Mouse (Mus musculus): Measurements from ENCODE around the gene Gm43720. TPM values are rescaled to one million over a fixed set of nuclear protein-coding genes. Genes with fewer than 3 reads are reported as not detected.

Gm43720 gene
- polyA plus RNA-seq, 1 experiment from 2014 or later, result 0.09 TPM

DNA sequence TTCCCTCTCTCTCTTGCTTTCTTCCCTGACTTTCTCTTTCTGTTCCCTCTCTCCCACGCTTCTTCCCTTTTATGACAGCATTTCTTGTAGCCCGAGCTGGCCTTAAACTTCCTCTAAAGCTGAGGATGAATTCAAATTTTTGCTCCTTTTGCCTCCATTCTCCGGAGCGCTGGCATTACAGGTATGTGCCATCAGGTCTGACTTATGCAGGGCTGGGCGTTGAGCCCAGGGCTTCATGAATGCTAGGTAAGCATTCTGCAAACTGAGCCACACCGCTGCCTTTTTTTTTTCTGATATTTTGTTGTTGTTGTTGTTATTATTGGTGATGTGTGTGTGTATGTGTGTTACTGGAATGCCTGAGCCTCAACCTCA lies 15.6 kb downstream of the Gm43720 start:
- 15% methylated on average over 6 of the region's 6 CpGs for WGBS

DNA sequence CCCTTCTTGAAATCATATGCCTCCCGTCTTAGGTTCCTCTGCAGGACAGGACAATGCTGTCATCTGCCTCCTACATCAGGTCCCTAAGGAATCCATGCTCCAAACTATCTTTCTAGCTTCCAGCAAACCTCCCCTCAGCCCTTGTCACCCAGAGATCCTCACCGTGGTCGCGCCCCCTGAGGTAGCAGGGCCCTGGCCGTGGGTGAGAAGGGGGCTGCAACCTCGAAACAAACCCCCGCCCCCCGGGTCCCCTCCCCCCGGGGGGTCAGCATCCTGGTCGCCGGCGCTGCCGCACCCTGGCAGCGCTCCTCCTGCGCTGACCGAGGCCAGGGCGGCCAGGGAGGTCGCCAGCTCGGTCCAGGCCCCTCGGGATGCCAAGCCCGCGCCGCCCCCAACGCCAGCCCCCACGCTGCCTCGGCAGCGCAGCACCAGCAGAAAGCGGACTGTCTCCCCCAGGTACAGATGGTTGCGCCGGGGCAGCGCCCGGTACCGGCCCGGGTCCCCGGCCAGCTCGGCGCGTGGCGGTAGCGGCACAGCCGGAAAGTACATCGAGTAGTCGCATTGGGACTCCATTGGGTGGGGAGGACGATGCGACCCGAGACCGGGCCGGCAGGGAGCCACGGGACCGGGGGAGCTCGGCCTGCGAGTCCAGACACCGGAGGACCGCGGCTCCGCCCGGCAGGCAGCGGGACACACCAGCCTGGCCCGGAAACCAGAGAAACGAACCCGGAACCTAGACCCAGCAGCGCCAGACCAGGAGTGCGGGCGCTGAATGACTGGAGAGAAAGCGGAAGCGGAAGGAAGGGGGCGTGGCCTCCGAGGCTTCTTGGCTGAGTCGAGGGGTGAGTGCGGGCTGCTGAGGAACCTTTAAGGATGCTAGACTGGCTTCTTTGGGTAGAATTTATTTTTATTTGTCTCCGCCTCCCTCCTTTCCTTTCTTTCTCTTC lies 16.2 kb downstream of the Gm43720 start, which contains the start of gene BC037034:
Gene BC037034, minus strand, starts transcription at position 774 of the 947 bp plus-strand sequence.
- Histone ChIP-seq H3K4me2 (ENCODE audit: low read length) (peak within 1 kb of the TSS; percentile 93), H3K27me3 (ENCODE audit: control insufficient read depth, insufficient read depth, low read depth, low read length) (no peaks in the 10 kb centered on the region), H3K4me1 (ENCODE audit: control insufficient read depth, insufficient read depth, low read length) (peaks cover 18% of the 10 kb centered on the region), H3K9ac (ENCODE audit: low read depth, low read length) (peak within 1 kb of the TSS; percentile 95), H3K4me3 (ENCODE audit: low read depth, low read length) (peak within 1 kb of the TSS; percentile 89), H3K27ac (ENCODE audit: low read length) (peak within 1 kb of the TSS; percentile 64), H3K36me3 (ENCODE audit: control insufficient read depth, insufficient read depth, low read length) (peaks cover 16% of the 10 kb centered on the region; the same call in 1 of the 2 replicates), H3K9me3 (replicated peaks; ENCODE audit: control insufficient read depth, low read length, poor library complexity, severe bottlenecking) (no peaks in the 10 kb centered on the region)
- peak; percentile 93 for ATAC-seq
- under 1% methylated on average over 66 of the region's 71 CpGs for WGBS

More for the DNA sequence above, 15.6 kb downstream of the Gm43720 start:
- Histone ChIP-seq H3K36me3 (ENCODE audit: control insufficient read depth, insufficient read depth, low read length) (peaks cover 16% of the 10 kb centered on the region; the same call in 1 of the 2 replicates), H3K4me2 (ENCODE audit: low read length) (peak overlapping the region; percentile 93), H3K27me3 (ENCODE audit: control insufficient read depth, insufficient read depth, low read depth, low read length) (no peaks in the 10 kb centered on the region), H3K9me3 (replicated peaks; ENCODE audit: control insufficient read depth, low read length, poor library complexity, severe bottlenecking) (no peaks in the 10 kb centered on the region), H3K4me1 (ENCODE audit: control insufficient read depth, insufficient read depth, low read length) (peaks cover 18% of the 10 kb centered on the region), H3K4me3 (ENCODE audit: low read depth, low read length) (peak overlapping the region; percentile 89), H3K9ac (ENCODE audit: low read depth, low read length) (peak overlapping the region; percentile 95), H3K27ac (ENCODE audit: low read length) (peak overlapping the region; percentile 64)
- no peak for ATAC-seq

DNA sequence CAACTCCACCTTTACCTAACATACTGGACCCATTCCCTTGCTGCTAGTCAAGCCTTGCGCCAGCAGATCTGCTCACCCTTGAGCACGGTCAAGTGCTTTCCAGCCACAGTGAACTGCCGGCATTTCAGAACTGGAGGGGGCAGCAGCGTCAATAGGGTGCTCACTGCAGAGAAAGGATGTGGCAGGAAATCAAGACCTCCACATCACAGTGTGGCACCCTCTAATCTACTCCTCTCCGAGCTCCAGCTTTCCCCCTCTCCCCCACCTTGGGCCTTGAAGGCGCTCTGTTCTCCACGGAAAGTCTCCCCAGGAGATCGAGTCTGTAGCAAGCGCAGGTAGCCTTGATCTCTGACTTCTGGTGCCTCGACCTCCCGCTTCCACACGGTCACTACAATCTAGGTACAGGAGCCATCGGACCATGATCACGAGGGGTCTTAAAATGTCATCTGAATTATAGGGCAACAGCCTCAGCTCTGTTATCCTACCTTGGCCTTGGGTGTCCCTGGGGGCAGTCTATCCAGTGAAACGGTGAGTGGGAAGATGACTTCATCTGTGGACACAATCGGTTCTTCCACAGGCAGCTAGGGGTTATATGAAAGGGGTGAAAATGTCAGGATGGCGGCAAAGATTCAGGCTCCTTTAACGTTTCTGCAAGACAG lies 17.0 kb downstream of the Gm43720 start:
- H3K36me3 ChIP-seq (ENCODE audit: control insufficient read depth, insufficient read depth, low read length), result peaks cover 16% of the 10 kb centered on the region; the same call in 1 of the 2 replicates

DNA sequence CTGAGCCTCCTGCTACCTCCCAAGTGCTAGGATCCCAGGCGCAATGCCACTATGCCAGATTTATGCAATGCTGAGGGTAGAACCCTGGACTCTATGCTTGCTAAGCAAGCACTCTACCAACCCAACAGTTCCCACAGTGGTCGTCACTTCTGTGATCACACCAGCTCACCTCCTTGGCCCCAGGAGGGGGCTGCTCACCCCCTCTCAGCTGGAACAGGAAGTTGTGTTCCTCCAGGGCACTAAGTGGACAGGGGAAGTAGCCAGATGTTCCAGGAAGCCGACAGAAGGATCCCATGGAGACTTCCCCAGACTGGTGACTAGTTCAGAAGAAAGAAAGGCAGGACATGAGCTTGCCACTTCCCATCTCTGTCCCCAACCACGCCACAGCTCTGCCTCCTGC lies 17.8 kb downstream of the Gm43720 start:
- no peak overlapping the region for H3K27ac ChIP-seq (ENCODE audit: low read length)
- no peaks in the 10 kb centered on the region for H3K27me3 ChIP-seq (ENCODE audit: control insufficient read depth, insufficient read depth, low read depth, low read length)
- H3K4me3 ChIP-seq (ENCODE audit: low read depth, low read length), result no peak overlapping the region
- no peak overlapping the region for H3K9ac ChIP-seq (ENCODE audit: low read depth, low read length)
- H3K36me3 ChIP-seq (ENCODE audit: control insufficient read depth, insufficient read depth, low read length), result peaks cover 16% of the 10 kb centered on the region; the same call in 1 of the 2 replicates
- 87% methylated on average over 4 of the region's 4 CpGs for WGBS
- H3K9me3 ChIP-seq (replicated peaks; ENCODE audit: control insufficient read depth, low read length, poor library complexity, severe bottlenecking), result no peaks in the 10 kb centered on the region
- H3K4me2 ChIP-seq (ENCODE audit: low read length), result no peak overlapping the region
- H3K4me1 ChIP-seq (ENCODE audit: control insufficient read depth, insufficient read depth, low read length), result peaks cover 19% of the 10 kb centered on the region
- ATAC-seq, result no peak

More for the DNA sequence above, 17.0 kb downstream of the Gm43720 start:
- peaks cover 18% of the 10 kb centered on the region for H3K4me1 ChIP-seq (ENCODE audit: control insufficient read depth, insufficient read depth, low read length)
- peak overlapping the region; percentile 95 for H3K9ac ChIP-seq (ENCODE audit: low read depth, low read length)
- no peaks in the 10 kb centered on the region for H3K9me3 ChIP-seq (replicated peaks; ENCODE audit: control insufficient read depth, low read length, poor library complexity, severe bottlenecking)
- peak overlapping the region; percentile 93 for H3K4me2 ChIP-seq (ENCODE audit: low read length)
- 0 out of 2 replicates have a peak overlapping the region, but pooled peaks have one; percentile 2 for H3K27ac ChIP-seq (ENCODE audit: low read length)
- H3K27me3 ChIP-seq (ENCODE audit: control insufficient read depth, insufficient read depth, low read depth, low read length), result no peaks in the 10 kb centered on the region
- ATAC-seq, result no peak
- WGBS, result 67% methylated on average over 18 of the region's 18 CpGs
- peak overlapping the region; percentile 89 for H3K4me3 ChIP-seq (ENCODE audit: low read depth, low read length)

DNA sequence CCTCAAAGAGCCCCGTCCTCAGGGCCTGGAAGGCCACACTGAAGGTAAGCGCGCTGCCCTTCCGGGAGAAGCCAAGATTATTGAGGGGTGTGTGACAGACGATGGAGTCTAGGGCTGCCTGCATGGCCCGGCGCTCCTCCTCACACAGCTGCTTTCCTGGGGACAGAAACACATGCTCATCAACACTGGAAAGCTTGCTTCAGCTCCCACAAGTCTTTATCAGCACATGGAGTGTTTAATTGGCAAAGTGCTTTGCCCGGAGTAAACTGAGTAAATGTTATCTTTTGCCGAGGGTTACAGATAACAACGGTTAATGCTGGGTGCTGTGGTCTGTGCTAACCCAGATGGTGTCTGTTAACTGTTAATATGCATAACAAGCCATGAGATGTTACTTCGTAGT lies 18.9 kb downstream of the Gm43720 start:
- 95% methylated on average over 11 of the region's 11 CpGs for WGBS
- ATAC-seq, result no peak
- peaks cover 16% of the 10 kb centered on the region; the same call in 1 of the 2 replicates for H3K36me3 ChIP-seq (ENCODE audit: control insufficient read depth, insufficient read depth, low read length)

DNA sequence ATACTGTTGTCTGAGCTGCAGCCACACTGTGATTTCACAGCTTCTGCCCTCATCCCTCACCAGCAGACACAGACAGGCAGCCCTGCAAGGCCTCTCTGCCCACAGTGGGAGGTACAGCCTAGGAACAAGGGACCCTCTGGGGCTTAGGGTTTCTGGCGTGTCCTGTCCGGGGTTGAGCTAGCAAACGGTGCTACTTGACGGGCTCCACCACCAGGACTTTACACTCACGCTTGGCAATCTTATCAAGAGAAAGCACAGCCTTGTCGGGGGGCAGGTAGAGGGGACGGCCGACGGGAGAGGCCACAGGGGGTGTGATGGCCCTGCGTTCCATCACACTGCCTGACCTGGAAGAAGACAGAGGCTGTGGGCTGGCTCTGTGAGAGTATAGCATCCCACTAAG lies 19.7 kb downstream of the Gm43720 start:
- 85% methylated on average over 10 of the region's 10 CpGs for WGBS
- H3K36me3 ChIP-seq (ENCODE audit: control insufficient read depth, insufficient read depth, low read length), result peaks cover 16% of the 10 kb centered on the region; the same call in 1 of the 2 replicates
- no peak overlapping the region for H3K9ac ChIP-seq (ENCODE audit: low read depth, low read length)
- H3K4me3 ChIP-seq (ENCODE audit: low read depth, low read length), result no peak overlapping the region
- no peaks in the 10 kb centered on the region for H3K27me3 ChIP-seq (ENCODE audit: control insufficient read depth, insufficient read depth, low read depth, low read length)
- no peak overlapping the region for H3K27ac ChIP-seq (ENCODE audit: low read length)
- no peak overlapping the region for H3K4me2 ChIP-seq (ENCODE audit: low read length)
- peaks cover 27% of the 10 kb centered on the region for H3K4me1 ChIP-seq (ENCODE audit: control insufficient read depth, insufficient read depth, low read length)
- ATAC-seq, result no peak
- no peaks in the 10 kb centered on the region for H3K9me3 ChIP-seq (replicated peaks; ENCODE audit: control insufficient read depth, low read length, poor library complexity, severe bottlenecking)

More for the DNA sequence above, 18.9 kb downstream of the Gm43720 start:
- no peaks in the 10 kb centered on the region for H3K9me3 ChIP-seq (replicated peaks; ENCODE audit: control insufficient read depth, low read length, poor library complexity, severe bottlenecking)
- H3K9ac ChIP-seq (ENCODE audit: low read depth, low read length), result no peak overlapping the region
- H3K4me3 ChIP-seq (ENCODE audit: low read depth, low read length), result no peak overlapping the region
- H3K27ac ChIP-seq (ENCODE audit: low read length), result no peak overlapping the region
- H3K27me3 ChIP-seq (ENCODE audit: control insufficient read depth, insufficient read depth, low read depth, low read length), result no peaks in the 10 kb centered on the region
- peaks cover 28% of the 10 kb centered on the region for H3K4me1 ChIP-seq (ENCODE audit: control insufficient read depth, insufficient read depth, low read length)
- no peak overlapping the region for H3K4me2 ChIP-seq (ENCODE audit: low read length)

DNA sequence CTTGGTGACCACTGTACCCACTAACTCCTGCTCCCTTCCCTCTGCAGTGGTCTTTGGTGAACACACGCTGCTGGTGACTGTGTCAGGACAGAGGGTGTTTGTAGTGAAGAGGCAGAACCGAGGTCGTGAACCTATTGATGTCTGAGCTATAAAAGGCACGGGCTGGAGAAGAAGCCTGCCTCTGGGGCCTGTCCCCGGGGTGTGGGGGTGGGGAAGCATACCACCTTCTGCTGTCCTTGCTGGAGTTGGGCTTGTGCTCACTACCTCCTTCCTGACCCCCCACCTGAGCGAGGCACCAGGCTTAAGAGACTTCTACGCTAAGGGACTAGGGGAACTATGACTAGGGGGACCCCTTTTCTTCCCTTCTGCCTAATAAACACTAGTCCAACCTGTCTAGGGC lies 20.8 kb downstream of the Gm43720 start:
- no peak overlapping the region for H3K9ac ChIP-seq (ENCODE audit: low read depth, low read length)
- WGBS, result 85% methylated on average over 7 of the region's 7 CpGs
- no peaks in the 10 kb centered on the region for H3K27me3 ChIP-seq (ENCODE audit: control insufficient read depth, insufficient read depth, low read depth, low read length)
- no peak overlapping the region for H3K4me2 ChIP-seq (ENCODE audit: low read length)
- peaks cover 26% of the 10 kb centered on the region for H3K4me1 ChIP-seq (ENCODE audit: control insufficient read depth, insufficient read depth, low read length)
- no peak for ATAC-seq
- no peak overlapping the region for H3K4me3 ChIP-seq (ENCODE audit: low read depth, low read length)
- H3K27ac ChIP-seq (ENCODE audit: low read length), result no peak overlapping the region
- no peaks in the 10 kb centered on the region for H3K9me3 ChIP-seq (replicated peaks; ENCODE audit: control insufficient read depth, low read length, poor library complexity, severe bottlenecking)
- peaks cover 16% of the 10 kb centered on the region; the same call in 1 of the 2 replicates for H3K36me3 ChIP-seq (ENCODE audit: control insufficient read depth, insufficient read depth, low read length)

DNA sequence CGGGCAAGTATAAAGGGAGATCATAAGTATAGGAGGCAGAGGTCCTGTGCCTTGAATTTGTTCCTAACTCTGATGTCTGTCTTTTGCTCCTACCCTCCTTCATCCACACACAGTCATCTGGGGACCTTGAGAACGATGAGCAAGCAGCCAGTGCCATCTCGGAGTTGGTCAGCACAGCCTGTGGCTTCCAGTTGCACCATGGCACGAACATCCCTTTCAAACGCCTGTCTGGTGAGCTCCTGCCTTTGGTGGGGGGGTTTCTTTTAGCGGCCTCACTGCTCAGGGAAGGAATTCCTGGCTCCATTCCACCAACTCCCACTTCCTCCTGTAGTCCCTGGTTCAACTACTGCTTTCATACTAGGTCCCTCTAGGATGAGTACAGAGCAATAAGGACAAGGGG lies 21.2 kb downstream of the Gm43720 start:
- no peaks in the 10 kb centered on the region for H3K27me3 ChIP-seq (ENCODE audit: control insufficient read depth, insufficient read depth, low read depth, low read length)
- no peak overlapping the region for H3K4me2 ChIP-seq (ENCODE audit: low read length)
- H3K4me3 ChIP-seq (ENCODE audit: low read depth, low read length), result no peak overlapping the region
- H3K9ac ChIP-seq (ENCODE audit: low read depth, low read length), result no peak overlapping the region
- peaks cover 26% of the 10 kb centered on the region for H3K4me1 ChIP-seq (ENCODE audit: control insufficient read depth, insufficient read depth, low read length)
- ATAC-seq, result no peak
- H3K27ac ChIP-seq (ENCODE audit: low read length), result no peak overlapping the region
- WGBS, result 94% methylated on average over 6 of the region's 6 CpGs
- peaks cover 16% of the 10 kb centered on the region; the same call in 1 of the 2 replicates for H3K36me3 ChIP-seq (ENCODE audit: control insufficient read depth, insufficient read depth, low read length)
- no peaks in the 10 kb centered on the region for H3K9me3 ChIP-seq (replicated peaks; ENCODE audit: control insufficient read depth, low read length, poor library complexity, severe bottlenecking)
